Mouse (Mus musculus) heart, embryonic 12.5 days (tissue): Measurements from ENCODE around the gene Dab1. TPM values are rescaled to one million over a fixed set of nuclear protein-coding genes. Genes with fewer than 3 reads are reported as not detected.

Experiments
- ATAC-seq: fragments of 200-750 bp; cut with Nextera tagmentation; 2 replicates; pipeline ENCODE4 v1.8.0; 2017; ENCODE audit warnings: moderate TSS enrichment, moderate library complexity; ENCODE audit not compliant: insufficient number of reproducible peaks, low FRiP score
- H3K27ac ChIP-seq: fragments of 300-500 bp; sonication (generic); 2 replicates; pipeline ENCODE4 v1.5.1; 2016; ENCODE audit warnings: mild to moderate bottlenecking, moderate library complexity; ENCODE audit not compliant: poor library complexity, severe bottlenecking
- H3K27me3 ChIP-seq: fragments of 300-500 bp; sonication (generic); replicated peaks from 2 replicates; pipeline ENCODE4 v1.6.1; 2016; ENCODE audit warnings: mild to moderate bottlenecking, moderate library complexity
- H3K36me3 ChIP-seq: fragments of 300-500 bp; sonication (generic); 2 replicates; pipeline ENCODE4 v1.6.1; 2016; ENCODE audit warnings: mild to moderate bottlenecking, moderate library complexity
- H3K4me1 ChIP-seq: fragments of 300-500 bp; sonication (generic); replicated peaks from 2 replicates; pipeline ENCODE4 v1.6.1; 2016; ENCODE audit warnings: mild to moderate bottlenecking
- H3K4me2 ChIP-seq: fragments of 300-500 bp; sonication (generic); 2 replicates; pipeline ENCODE4 v1.6.1; 2016; ENCODE audit warnings: mild to moderate bottlenecking, moderate library complexity
- H3K4me3 ChIP-seq: fragments of 300-500 bp; sonication (generic); 2 replicates; pipeline ENCODE4 v1.5.1; 2016; ENCODE audit warnings: mild to moderate bottlenecking
- H3K9ac ChIP-seq: fragments of 300-500 bp; sonication (generic); 2 replicates; pipeline ENCODE4 v1.6.1; 2016; ENCODE audit warnings: mild to moderate bottlenecking, moderate library complexity
- H3K9me3 ChIP-seq: fragments of 300-500 bp; sonication (generic); replicated peaks from 2 replicates; pipeline ENCODE4 v1.6.1; 2016; ENCODE audit warnings: mild to moderate bottlenecking, moderate library complexity
- WGBS: fragments of 180-500 bp; shearing (Covaris S2); methylation state at CpG from one replicate; pipeline ENCODE4 v1.1.7; 2016; 5-methylcytosine and 5-hydroxymethylcytosine counted together
- polyA plus RNA-seq: library from polyadenylated mRNA; unstranded; fragments of >200 nt; fragmentation: Nextera tagmentation; extraction: Ambion mirVana; gene quantifications from 2 replicates; pipeline ENCODE4 v1.2.1, GENCODE M21; 2016

Dab1 gene
- polyA plus RNA-seq, 1 experiment from 2014 or later = 1.0 TPM

DNA sequence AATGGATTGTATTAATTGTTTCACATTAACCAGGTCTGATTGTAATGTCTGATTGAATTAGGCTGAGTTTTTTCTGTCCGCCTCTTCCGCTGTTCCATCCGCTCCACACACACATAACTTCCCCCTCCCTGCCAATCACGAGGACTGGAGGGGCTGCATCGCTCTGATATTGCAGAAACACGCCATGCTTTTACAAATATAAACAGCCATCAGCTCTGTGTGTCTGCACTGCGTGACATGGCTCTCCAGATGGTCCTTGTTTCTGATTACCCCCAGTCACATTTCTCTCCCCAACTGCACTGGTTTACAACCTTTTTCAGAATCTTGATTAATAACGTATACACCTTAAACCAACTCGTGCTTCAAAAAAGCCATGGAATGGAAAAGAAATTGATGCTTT lies 831.5 kb downstream of the Dab1 start:
- no peak overlapping the region for H3K27ac ChIP-seq
- ATAC-seq = no peak
- H3K9ac ChIP-seq = no peak overlapping the region
- H3K27me3 ChIP-seq = no peaks in the 10 kb centered on the region; the same call in 1 of the 2 replicates
- no peaks in the 10 kb centered on the region for H3K36me3 ChIP-seq
- H3K4me3 ChIP-seq = no peak overlapping the region
- no peak overlapping the region for H3K4me2 ChIP-seq
- H3K4me1 ChIP-seq = no peaks in the 10 kb centered on the region
- no peaks in the 10 kb centered on the region for H3K9me3 ChIP-seq
- 74% methylated on average over 9 of the region's 9 CpGs for WGBS

DNA sequence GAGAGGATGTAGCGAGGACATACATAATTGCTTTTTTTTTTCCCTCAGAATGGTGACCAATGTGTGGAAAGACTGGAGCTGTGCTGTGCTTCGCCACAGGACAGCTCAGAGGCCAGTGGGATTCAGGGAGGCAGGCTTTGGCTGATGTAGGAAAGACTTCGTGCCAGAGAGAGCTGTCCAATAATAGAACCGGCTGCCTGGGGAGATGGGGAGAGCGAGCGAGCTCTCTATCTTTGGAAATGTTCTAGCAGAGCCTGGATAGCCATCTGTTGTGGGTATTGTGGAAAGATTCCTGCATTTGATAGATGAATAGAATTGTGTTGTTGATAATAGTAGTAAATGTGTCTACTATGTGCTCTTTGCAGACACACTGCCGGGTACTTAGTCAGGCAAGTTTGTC lies 833.4 kb downstream of the Dab1 start:
- no peaks in the 10 kb centered on the region for H3K9me3 ChIP-seq
- H3K4me1 ChIP-seq = no peaks in the 10 kb centered on the region
- no peaks in the 10 kb centered on the region; the same call in 1 of the 2 replicates for H3K27me3 ChIP-seq
- H3K9ac ChIP-seq = no peak overlapping the region
- WGBS = 50% methylated on average over 7 of the region's 7 CpGs
- no peak overlapping the region for H3K27ac ChIP-seq
- H3K4me3 ChIP-seq = no peak overlapping the region
- H3K36me3 ChIP-seq = no peaks in the 10 kb centered on the region
- no peak for ATAC-seq
- H3K4me2 ChIP-seq = no peak overlapping the region

DNA sequence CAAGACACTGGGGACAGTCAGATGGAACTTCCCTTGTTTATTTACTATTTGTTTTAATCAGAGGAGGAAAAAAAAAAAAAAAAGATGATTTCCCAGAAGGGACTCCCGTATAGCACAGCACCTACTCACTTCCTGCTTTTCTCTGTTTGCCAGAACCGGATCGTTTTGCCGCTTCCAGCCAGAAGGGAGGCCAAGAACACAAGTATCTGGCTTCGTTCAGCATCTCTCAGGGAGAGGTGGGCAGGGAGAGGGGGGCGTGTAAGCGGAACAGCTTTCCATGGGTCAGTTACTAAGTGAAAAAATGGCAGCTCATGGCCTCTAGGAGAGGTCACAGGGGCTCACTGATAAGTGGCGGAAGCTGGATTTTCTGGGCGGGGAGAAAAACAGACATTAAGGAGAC lies 836.0 kb downstream of the Dab1 start:
- no peak for ATAC-seq
- H3K9me3 ChIP-seq = no peaks in the 10 kb centered on the region

DNA sequence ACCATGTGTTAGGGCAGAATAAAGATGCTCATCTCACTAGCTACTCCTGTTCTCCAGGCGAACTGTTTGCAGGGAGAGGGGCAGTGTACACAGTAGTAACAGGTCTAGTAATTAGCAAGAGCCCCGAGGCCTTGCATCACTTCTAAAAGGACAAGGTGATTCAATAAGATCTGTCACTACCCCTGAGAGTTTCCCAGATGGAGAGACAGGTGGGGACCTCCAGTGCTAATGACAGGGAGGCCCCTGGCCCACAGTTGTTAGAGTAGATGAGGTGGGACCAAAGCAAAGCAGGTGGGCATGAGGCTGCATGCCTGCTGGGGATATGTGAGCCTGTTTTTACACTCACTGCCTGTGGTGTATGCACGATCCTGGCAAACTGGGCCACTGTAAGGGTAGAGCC lies 836.6 kb downstream of the Dab1 start:
- Histone ChIP-seq H3K4me1 (no peaks in the 10 kb centered on the region), H3K4me2 (no peak overlapping the region), H3K4me3 (no peak overlapping the region), H3K27ac (no peak overlapping the region), H3K9me3 (no peaks in the 10 kb centered on the region), H3K36me3 (no peaks in the 10 kb centered on the region), H3K9ac (no peak overlapping the region), H3K27me3 (no peaks in the 10 kb centered on the region)
- no peak for ATAC-seq
- WGBS = 69% methylated on average over 3 of the region's 3 CpGs

More for the DNA sequence above, 836.0 kb downstream of the Dab1 start:
- Histone ChIP-seq H3K4me3 (no peak overlapping the region), H3K4me1 (no peaks in the 10 kb centered on the region), H3K9ac (no peak overlapping the region), H3K36me3 (no peaks in the 10 kb centered on the region), H3K27ac (no peak overlapping the region), H3K27me3 (no peaks in the 10 kb centered on the region), H3K4me2 (no peak overlapping the region)
- WGBS = 53% methylated on average over 9 of the region's 9 CpGs

DNA sequence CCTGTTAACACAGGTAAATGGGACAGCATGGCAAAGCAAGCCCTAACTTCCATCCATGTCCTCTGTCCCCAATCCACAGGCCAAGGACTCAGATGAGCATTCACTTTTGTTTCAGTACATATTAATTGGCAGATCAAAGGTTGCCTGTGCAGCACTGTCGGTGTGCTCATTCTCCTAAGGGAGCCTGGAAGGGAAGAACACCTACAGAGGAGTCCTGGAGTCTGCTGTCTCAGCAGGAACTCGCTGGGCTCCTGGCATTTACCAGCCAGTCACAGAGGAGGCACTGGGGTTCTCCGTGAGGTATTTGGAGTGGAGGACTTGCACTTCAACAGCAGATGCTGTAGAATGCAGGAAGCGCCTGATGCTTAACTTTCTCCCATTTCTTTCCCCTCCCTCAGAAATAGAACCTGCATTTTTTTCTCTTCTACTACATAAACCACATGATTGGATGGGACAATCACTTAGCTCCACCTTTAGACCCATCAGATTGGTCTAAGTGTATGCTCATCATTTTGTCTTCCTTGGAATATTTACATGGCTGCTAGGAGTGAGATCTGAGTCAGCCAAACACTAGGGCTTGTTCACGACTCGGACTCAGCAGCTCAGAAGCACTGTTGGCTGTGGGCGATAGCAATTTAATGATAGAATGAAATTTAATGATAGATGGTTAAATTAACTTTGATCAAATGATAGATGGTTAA lies 837.2 kb downstream of the Dab1 start:
- 80% methylated on average over 7 of the region's 7 CpGs for WGBS
- no peaks in the 10 kb centered on the region for H3K4me1 ChIP-seq
- H3K4me3 ChIP-seq = no peak overlapping the region
- ATAC-seq = no peak
- H3K36me3 ChIP-seq = no peaks in the 10 kb centered on the region
- H3K27me3 ChIP-seq = no peaks in the 10 kb centered on the region
- no peaks in the 10 kb centered on the region for H3K9me3 ChIP-seq
- H3K9ac ChIP-seq = no peak overlapping the region
- H3K27ac ChIP-seq = no peak overlapping the region
- no peak overlapping the region for H3K4me2 ChIP-seq

DNA sequence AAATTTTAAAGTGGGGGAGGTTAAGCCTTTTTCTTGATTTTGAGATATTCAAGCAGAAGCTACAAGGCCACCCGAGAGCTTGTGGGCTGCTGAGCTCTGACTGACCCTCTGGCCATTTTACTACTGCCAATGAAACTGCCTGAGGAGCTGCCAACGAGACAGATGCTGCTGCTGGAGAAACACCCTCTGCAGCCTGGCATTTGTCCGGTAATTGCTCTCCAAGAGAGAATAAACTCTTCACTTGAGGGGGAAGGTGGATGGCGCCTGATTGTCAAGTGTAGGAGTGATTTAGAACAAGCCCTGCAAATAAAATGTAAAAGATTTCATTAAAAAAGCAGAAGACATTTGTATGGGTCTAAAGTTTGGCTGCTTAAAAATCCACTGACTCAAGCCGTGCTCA lies 839.6 kb downstream of the Dab1 start:
- Histone ChIP-seq H3K4me1 (no peaks in the 10 kb centered on the region), H3K36me3 (no peaks in the 10 kb centered on the region), H3K4me3 (no peak overlapping the region), H3K9ac (no peak overlapping the region), H3K27me3 (no peaks in the 10 kb centered on the region), H3K4me2 (no peak overlapping the region), H3K27ac (no peak overlapping the region), H3K9me3 (no peaks in the 10 kb centered on the region)
- 72% methylated on average over 5 of the region's 5 CpGs for WGBS
- no peak for ATAC-seq

DNA sequence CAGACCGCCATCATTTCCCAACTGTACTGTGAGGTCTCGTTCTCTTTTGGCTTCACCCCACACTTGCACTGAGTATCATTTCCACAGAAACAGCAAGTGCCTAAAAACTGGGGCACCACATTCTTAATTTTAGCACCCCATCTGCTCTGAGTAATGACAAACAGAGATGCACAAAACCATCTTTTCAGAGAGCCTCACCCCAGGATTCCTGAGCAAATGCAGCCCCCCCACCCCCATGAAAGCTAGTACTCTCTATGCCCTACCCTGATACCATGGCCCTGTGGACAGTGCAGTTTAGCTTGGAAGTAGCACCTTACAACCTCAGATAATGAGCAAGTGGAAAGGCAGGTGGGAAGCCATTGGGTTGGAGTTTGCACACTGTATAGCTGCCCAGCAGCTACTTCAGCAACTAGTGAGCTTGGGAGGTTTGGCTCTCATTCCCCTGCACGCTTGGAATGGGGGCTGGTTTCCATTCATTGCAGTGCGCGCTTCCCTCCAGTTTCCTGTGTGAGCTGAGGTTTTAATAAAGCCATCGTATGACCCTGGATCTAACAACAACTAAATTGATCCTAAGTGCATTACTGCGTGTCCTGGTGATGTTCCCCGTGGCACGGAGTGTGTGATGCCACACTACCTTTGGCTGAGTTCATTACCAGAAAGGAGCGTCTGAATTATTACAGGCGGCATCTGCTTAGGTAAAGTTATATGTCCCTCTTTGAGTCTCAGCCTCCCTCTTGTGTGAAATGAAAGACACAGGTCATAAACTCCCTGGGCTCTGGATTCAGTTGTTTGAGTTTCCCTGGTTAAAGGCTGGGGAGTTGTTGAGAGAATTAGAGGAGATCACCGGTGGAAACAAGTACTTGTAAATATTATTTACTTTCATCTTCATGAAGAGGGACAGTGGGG lies 842.2 kb downstream of the Dab1 start:
- no peak overlapping the region for H3K27ac ChIP-seq
- H3K36me3 ChIP-seq = no peaks in the 10 kb centered on the region
- no peak overlapping the region for H3K9ac ChIP-seq
- no peaks in the 10 kb centered on the region for H3K4me1 ChIP-seq
- no peak overlapping the region for H3K4me2 ChIP-seq
- no peaks in the 10 kb centered on the region for H3K9me3 ChIP-seq
- H3K27me3 ChIP-seq = no peaks in the 10 kb centered on the region
- 89% methylated on average over 12 of the region's 12 CpGs for WGBS
- H3K4me3 ChIP-seq = no peak overlapping the region
- ATAC-seq = no peak

DNA sequence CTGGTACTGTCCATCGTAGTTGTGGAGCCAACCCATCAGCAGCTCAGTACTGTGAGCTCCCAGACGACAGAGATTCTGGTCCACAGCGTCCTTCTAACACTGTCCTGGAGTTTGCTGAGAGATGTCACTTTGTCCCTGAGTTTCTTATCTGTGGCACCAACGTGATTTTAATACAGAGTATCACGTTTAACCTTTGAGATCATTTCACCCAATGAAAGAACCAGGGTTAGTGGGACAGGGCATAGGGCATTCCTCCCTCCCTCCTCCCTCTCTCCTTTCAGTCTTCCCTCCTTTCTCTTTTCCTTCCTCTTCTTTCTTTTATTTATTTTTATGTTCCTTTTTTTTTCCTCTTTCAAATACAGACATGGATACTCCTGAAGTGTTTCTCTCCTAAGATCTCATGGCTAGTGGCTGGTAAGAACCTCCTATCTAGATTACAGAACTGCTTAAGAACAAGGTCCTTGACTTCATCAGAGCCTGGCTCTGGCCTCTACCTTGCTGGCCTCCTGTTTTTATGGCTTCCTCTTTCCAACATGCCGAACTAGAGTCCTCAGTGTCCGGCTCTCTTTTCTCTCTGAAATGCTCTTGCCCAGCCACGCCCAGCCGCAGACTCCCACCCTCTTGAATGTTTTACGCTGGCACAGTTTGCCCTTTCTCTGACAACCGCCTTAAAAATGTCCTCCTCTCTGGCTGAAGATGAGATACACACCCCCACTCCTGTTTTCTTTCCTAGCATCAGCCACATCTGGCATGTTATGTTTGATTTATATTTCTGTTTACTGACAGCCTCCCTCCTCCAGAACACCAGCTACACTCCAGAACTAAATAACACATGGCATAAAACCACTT lies 844.0 kb downstream of the Dab1 start:
- Histone ChIP-seq H3K9ac (no peak overlapping the region), H3K4me2 (no peak overlapping the region), H3K36me3 (no peaks in the 10 kb centered on the region), H3K27ac (no peak overlapping the region), H3K27me3 (no peaks in the 10 kb centered on the region), H3K9me3 (no peaks in the 10 kb centered on the region), H3K4me1 (no peaks in the 10 kb centered on the region), H3K4me3 (no peak overlapping the region)
- no peak for ATAC-seq
- WGBS = 73% methylated on average over 11 of the region's 11 CpGs

DNA sequence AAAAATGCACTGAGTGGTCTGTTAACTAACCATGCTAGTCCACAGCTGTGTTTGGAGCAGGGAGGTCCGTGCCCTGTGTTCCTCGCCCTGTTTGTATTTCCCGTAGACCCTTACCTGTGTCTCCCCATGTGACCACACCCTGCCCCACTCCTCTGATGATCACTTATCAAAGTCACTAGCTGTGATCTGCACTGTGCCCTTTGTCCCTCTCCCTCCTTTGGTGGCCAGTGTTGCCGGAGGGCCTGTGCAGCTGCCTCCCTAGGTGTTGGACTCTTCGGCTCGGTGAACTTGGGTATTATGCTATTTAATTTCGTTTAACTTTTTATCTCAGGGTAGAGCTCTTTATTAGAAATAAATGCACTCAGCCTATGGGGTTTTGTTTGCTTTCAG lies 844.6 kb downstream of the Dab1 start:
- Histone ChIP-seq H3K27me3 (no peaks in the 10 kb centered on the region), H3K9ac (no peak overlapping the region), H3K9me3 (no peaks in the 10 kb centered on the region), H3K4me2 (no peak overlapping the region), H3K4me3 (no peak overlapping the region), H3K4me1 (no peaks in the 10 kb centered on the region), H3K27ac (no peak overlapping the region), H3K36me3 (no peaks in the 10 kb centered on the region)
- ATAC-seq = no peak
- 79% methylated on average over 7 of the region's 7 CpGs for WGBS

DNA sequence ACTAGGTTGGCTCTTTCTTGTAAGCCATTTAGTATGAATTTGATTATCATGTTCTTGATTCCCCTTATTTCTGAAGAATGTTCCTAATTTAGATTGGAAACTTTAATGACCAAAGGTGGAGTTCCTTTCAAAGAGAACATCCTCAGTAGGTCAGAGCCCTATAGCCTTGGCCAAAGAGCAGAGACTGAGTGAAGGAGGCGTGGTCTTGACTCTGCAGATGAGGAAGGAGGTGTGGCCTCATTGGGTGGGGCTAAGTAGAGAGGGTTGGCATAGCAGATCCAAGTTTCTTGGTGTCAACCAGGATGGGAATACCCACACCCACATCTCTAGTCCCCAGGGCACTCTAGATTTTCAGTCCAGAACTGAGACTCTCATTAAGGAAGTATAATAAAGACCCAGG lies 846.4 kb downstream of the Dab1 start:
- Histone ChIP-seq H3K4me2 (no peak overlapping the region), H3K27ac (no peak overlapping the region), H3K27me3 (no peaks in the 10 kb centered on the region), H3K9me3 (no peaks in the 10 kb centered on the region), H3K36me3 (no peaks in the 10 kb centered on the region), H3K4me3 (no peak overlapping the region), H3K4me1 (no peaks in the 10 kb centered on the region), H3K9ac (no peak overlapping the region)
- ATAC-seq = no peak
- 79% methylated on average over 1 of the region's 1 CpGs for WGBS

DNA sequence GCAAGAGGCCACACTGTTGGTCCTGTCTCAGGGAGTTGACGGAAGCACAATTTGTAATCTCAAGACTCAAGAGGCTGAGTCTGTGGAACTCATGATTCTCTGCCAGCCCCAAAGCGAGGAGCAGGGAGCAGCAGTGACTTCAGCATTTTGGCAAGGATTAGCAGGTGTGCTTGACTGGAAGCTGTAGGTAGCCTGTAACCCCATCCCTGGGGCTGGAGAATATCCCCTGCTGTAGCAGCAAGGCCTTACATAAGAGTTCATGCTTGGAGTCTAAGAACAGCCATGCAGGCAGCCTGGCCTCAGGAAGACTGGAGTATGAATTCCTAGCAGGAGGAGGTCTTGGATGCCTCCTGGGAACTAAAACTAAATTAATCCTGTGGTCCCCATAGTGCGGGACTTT lies 849.5 kb downstream of the Dab1 start:
- 60% methylated on average over 3 of the region's 3 CpGs for WGBS
- no peak overlapping the region for H3K4me3 ChIP-seq
- ATAC-seq = no peak
- H3K4me2 ChIP-seq = no peak overlapping the region
- H3K27ac ChIP-seq = no peak overlapping the region
- no peaks in the 10 kb centered on the region for H3K9me3 ChIP-seq
- H3K27me3 ChIP-seq = no peaks in the 10 kb centered on the region
- H3K36me3 ChIP-seq = no peaks in the 10 kb centered on the region
- H3K9ac ChIP-seq = no peak overlapping the region
- H3K4me1 ChIP-seq = no peaks in the 10 kb centered on the region
